Mouse (Mus musculus) naive thymus-derived CD4-positive, alpha-beta T cell, adult 2 months (primary cell): Measurements from ENCODE around the gene Xndc1.

ENCODE experiments used
- DNase-seq: peaks from one replicate; pipeline ENCODE4 v3.0.0-alpha.2; 2011; ENCODE audit warnings: low read depth

Xndc1 gene

DNA sequence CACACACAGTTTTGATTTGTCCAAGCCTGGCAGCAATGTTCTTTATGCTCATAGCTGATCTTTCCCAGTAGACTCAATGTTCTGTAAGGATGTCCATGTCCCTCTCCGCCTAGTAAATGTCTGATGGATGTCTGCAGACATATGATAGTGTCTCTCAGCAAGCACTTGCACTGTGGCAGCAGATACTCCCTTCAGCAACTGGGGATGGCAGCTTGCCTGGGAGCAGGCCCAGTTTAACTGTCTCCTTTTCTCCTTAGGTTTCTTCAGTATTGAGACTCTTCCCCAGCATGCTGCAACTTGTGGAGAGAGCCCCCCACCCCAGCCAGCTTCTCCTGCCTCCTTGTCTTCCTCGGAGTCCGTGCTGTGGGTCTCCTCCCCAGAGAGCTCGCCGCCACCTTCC, 16.5 kb downstream of the Xndc1 start:
- no peak for DNase-seq

DNA sequence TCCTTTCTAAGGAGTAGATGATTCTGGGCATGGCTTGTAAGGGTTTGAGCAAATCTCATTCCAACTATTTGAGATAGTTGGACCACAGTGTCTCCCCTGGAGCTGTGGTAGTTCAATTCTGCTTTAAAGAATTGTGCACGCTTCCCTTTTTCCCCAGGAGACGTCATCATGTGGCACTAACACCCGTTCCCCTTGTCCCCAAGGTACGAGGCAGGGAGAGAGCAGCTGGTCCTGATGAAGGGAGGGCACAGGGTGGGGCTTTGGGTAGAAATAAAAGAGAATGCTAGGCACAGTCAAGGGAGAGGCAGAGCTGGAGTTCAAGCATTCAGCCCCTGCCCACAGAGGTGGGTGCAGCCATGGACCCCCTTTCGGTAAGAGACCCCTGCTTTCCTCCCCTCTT, 17.5 kb downstream of the Xndc1 start, which contains the start of gene Trpc2:
TSS of gene Trpc2 (plus strand) at position 301 of the 400 bp plus-strand sequence.
- DNase-seq: no peak

DNA sequence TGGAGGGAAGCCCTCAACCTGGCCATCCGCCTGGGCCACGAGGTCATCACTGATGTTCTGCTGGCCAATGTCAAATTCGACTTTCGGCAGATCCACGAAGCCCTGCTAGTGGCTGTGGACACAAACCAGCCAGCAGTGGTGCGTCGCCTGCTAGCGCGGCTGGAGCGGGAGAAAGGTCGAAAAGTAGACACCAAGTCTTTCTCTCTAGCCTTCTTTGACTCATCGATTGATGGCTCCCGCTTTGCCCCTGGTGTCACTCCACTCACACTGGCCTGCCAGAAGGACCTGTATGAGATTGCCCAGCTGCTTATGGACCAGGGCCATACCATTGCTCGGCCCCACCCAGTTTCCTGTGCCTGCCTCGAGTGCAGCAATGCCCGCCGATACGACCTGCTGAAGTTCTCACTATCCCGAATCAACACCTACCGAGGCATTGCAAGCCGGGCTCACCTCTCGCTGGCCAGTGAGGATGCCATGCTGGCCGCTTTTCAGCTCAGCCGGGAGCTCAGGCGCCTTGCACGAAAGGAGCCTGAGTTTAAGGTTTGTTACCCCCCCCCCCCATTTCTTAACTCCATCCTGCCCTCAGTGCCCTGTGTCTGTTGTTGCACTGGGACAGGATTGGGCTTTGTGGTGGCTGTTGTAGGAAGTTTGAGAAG, 18.9 kb downstream of the Xndc1 start:
- no peak for DNase-seq

DNA sequence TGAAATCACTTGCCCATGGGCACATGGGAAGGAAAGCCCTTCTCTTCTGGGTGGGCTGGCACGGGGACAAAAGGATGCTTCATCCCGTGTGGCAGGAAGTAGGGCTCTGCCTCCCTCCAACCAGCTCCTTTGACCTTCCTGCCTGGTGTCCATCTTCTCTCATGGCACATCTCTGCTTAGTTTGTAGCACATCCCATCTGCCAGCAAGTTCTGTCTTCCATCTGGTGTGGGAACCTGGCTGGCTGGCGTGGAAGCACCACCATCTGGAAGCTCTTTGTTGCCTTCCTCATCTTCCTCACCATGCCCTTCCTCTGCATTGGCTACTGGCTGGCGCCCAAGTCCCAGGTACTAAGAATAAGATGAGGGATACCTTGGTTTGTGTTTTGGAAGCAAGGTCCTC, 22.0 kb downstream of the Xndc1 start:
- DNase-seq: no peak

DNA sequence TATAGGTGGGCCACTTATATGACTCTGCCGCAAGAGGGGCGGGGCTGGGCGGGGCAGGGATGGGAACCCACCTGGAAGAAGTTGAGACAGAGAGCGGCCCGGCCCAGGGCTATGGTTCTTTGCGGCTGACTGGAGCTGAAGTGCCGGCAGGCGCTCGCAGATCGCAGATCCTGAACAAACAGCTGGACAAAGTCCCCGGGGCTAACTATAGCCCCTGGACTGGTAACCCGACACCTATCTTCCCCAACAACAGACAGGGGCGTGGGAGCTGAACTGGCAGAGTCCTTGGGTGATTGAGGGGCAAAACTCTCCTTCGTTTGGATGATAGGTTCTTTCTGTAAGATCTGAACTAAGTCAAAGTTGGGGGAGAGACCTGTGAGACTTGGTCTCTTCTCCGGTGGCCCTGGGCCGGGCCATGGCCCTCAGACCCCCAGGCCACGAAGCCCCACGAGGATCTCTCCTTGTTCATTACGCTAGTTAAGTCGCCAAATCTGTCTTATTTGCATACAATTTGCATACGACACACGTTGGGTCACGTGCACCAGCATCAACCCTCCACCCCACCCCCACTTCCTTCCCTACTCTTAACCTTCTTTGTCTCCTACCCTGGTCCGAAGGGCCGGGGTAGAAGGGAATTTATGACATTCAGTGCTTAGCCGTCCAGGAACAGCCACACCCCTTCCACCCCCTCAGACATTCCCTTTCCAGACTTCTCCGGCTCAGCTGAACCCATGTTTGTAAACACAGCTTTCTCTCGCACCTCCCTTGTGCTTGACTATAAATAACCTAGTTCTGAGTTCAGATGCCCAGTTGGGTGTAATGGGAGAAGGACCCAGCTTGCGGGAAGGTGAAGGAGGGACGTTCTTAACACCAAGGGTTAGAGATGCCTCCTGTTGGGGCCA, 34.7 kb downstream of the Xndc1 start:
- peak; percentile 78 for DNase-seq

DNA sequence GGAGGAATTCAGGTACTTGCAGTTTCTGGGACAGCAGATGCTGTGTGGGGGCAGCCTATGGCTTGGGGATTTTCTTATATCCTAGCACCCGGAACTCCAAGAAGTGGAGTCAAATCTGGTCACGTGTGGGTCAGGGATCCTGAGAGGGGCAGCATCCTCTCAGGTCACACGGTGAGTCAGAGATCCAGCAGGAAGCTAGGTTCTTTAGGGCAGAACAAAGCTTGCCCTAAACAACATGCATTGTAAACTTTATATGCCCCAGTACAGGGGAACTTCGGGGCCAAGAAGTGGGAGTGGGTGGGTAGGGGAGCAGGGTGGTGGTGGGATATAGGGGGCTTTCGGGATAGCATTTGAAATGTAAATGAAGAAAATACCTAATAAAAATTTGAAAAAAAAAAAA, 35.6 kb downstream of the Xndc1 start:
- no peak for DNase-seq

DNA sequence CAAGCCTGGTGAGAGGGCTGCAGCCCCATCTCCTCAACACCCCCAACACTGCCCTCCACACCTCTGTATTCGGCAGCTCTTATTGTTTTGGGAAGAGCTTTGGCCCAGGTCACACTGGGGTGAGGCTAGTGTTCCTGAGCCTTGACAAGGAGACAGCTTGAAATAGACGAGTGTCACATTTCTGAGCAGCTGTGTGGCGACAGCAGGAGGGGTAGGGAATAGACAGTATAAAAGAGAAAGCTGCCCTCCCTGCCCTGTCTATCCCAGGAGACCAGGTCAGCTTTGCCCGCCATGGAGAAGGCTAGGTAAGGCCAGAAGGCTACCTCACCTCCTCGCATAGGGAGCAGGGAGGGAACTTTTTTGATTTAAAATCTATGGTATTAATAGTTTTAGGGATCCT, 36.2 kb downstream of the Xndc1 start, which contains the start of gene Art1:
TSS of gene Art1 (plus strand) at position 257 of the 400 bp plus-strand sequence.
- DNase-seq: no peak

DNA sequence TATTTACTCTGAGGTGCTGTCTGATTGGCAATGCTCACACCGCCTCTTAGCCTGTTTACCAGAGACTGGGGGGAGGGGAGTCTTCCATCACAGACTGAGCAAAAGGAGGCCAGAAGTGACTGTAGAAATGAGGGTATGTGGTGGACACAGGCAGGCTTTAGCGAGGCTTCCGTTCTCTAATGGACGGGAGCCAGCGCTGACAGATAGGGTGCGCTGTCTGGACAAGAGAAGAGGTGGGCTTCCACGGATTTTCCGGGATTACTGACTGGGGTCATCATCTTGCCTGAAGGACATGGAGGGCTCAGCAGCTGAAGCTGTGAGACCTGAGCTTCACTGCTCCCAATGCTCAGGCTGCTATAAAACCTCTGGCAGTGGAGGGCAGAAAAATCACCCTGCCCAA, 36.9 kb downstream of the Xndc1 start:
- no peak for DNase-seq

DNA sequence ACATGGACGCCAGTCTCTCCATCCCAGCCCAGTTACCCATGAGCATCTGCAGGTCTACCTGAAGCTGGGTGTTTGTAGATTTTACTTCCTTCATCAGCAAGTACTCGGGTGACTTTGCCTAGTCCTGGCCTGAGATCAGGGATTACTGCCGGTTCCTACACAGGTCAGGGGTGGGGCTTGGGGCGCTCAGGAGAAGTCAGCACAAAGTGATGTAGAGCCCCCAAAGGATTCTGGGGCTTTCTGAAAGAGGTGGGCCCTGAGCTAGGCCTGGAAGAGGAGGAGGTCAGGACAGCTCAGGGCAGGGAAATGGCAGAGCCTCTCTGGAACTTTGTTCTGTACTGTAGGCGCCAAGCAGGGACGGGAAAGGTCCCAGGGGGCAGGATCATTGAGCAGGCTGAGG, 37.4 kb downstream of the Xndc1 start:
- DNase-seq: no peak

DNA sequence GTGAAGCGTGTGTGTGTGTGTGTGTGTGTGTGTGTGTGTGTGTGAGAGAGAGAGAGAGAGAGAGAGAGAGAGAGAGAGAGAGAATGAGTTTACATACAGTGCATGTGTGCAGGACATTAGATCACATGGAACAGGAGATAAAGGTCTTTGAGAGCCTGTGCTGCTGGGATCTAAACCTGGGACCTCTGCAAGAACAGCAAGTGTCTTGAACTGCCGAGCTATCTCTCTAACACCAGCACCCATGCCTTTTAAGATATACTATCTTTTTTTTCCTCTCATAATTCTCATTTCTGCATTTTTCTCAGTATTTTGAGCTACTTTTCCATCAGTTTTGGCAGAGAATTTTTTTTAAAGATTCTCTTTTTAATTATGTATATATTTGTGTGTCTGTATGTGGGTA, 38.2 kb downstream of the Xndc1 start:
- no peak for DNase-seq

DNA sequence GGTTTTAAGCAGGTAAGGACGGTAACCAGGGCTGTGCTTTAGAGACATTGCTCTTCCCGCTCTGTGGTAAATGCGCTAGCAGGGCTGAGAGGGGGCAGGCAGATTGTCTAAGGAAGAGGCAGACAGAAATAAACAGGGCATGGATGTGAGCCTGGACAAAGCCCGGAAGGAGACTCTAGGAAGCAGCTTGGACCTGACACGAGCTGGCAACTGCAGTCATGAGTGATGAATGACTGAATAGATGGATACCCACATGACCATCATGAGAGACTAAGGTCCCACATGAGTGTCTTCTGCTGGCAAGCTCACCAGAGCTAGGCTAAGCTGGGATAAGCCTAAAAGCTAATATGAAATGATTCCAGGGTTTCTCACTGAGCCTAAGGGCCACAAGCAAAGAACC, 38.8 kb downstream of the Xndc1 start:
- no peak for DNase-seq

DNA sequence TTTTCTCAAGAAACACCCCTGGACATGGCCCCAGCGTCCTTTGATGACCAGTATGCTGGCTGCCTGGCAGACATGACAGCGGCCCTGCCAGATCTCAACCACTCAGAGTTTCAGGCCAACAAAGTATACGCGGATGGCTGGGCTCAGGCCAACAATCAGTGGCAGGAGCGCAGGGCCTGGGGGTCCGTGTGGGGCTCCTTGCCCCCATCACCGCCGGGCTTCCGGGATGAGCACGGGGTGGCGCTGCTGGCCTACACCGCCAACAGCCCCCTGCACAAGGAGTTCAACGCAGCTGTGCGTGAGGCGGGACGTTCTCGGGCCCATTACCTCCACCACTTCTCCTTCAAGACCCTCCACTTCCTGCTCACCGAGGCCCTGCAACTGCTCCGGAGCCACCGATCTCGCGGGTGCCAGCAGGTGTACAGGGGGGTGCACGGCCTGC, 41.4 kb downstream of the Xndc1 start:
- DNase-seq: peak; percentile 26

DNA sequence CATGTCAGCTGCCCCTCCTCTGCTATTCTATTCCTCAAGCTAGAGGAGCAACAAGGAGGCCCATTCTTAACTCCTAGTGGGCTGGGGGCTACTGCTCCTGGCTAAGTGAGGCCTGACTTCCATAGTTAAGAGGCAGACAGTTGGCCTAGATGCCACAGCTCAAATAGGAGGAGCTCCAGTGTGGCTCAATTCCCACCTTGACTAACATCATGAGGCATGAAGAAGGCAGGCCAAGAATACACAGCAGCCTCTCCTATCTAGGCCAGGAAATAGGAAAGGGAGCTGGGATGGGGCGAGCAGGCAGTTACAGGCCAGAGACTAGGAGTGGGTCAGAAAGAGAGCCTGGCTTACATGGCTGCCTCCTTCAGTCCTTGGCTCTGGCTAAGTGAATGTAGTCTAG, 42.9 kb downstream of the Xndc1 start:
- DNase-seq: no peak

DNA sequence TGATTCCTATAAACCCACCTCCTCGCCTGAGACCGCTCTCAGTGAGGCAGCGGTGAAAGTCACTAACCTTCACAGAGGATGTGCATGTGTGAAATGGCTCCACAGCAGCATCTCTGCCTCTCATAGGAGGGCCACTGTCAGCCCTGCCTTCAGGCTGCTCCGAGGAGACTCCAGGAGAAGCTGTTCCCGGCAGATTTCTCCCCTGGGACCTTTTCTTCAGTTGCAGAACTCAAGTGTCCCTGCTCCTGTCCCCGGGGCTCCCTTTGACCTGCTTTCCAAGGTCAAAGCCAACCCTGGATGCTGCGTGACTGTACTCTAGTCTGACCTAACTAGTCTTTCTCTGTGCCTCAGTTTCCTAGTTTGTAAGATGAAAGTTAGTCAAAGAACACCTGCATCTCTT, 43.9 kb downstream of the Xndc1 start, which contains the start of gene Art5:
TSS of gene Art5 (minus strand) at position 319 of the 400 bp plus-strand sequence.
- no peak for DNase-seq

DNA sequence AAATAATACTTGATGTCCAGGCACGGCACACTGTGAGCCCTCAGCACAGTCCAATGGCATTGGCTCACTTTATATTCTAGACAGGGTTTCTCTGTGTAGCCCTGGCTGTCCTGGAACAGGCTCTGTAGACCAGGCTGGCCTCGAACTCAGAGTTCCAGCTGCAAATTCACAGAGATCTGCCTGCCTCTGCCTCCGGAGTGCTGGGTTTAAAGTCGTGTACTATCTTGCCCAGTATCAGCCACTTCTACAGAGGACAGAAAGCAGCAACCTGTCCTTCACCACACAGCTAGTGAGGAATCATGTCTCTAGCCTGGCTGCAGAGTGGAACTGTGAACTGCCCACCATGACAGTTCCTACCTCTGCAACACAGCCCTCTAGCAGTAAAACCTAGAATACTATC, 44.4 kb downstream of the Xndc1 start:
- no peak for DNase-seq

DNA sequence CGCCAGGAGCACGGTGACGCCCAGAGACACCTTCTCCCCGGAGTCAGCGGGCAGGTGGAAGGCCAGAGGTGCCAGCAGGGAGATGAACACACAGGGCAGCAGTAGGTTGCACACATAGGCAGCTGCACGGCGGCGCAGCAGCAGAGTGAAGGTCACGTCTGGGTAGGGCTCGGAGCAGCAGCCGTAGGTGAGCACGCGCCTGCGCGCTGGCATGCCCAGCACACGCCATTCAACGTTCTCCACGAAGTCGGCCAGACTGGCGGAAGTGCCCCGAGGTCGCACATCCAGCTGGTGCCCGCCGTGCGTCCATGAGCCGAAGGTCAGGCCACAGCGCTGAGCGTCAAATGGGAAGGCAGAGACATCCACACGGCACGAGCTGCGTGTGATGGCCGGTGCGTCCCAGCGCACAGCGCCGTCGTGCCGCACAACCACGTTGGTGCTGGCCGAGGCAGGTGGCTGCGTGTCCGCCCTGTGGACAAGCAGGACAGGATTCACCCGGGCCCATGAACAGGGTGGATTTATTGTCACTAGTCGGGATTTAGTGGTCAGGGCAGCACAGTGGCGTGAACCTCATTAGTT, 47.9 kb downstream of the Xndc1 start:
- DNase-seq: no peak

DNA sequence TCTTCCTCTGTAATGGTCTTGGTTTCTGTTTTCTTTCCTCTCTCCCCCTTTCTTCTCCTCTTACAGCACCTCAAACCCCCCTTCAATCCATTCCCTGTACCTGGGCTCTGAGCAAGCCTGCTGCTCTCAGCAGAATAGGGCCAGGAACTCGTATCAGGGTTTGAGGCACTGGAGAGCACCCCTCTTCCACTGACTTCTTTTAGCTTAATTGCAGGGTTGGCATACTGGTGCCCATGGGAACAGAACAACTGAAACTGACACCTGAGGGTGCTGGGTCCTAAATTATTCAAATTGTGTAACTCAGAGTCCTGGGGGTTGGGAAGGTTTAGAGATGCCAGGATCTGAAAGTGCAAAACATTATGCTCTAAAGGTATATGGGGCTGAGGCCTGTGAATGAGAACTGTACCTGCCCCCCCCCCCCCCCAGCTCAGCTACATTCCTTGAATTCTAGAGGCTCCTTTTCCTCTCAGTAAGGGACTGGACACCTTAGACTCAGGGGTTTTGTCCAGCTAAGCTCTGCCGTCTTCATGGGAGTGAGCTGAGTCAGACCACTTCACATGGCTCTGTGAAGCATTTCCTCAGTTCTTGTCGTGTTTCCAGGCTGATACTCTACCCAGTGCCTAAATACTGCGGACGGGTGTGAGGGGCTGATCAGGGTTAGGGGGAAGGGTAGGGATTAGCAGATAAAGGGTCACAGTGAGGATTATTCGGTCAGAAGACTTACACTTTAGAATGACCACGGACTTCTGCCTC, 51.4 kb downstream of the Xndc1 start, which contains the start of gene Chrna10:
TSS of gene Chrna10 (minus strand) at position 250 of the 753 bp plus-strand sequence.
- no peak for DNase-seq

DNA sequence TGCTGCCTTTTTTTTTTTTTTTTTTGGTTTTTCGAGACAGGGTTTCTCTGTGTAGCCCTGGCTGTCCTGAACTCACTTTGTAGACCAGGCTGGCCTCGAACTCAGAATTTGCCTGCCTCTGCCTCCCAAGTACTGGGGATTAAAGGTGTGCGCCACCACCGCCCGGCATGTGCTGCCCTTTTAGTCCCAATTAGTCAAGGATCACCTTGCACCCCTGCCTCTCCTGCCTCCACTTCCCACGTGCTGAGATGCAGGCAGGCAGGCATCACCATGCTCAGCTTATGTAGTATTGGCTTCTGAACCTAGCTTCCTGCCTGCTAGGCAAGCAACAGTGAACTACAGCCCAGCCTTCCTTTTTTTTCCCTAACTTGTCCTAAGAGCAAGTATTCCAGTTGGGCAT, 52.1 kb downstream of the Xndc1 start:
- no peak for DNase-seq

DNA sequence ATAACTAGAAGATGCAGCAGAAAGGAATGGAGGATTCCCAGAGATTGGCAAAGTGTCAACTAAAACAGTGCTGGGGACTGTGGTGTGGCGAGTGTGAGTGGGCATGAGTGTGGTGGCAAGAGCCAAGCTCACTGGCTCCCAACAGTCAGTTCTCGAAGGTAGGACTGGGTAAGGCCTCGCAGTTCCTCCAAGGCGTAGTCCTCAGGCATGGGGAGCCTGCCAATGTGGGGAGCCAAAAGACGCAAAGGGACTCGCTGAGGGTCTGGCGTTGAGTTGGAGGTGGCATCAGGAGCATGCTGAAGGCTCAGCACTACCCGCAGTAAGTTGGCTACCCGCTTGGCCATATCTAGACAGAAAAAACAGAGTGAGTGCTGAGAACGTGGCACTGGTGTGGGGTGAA, 55.0 kb downstream of the Xndc1 start:
- no peak for DNase-seq

DNA sequence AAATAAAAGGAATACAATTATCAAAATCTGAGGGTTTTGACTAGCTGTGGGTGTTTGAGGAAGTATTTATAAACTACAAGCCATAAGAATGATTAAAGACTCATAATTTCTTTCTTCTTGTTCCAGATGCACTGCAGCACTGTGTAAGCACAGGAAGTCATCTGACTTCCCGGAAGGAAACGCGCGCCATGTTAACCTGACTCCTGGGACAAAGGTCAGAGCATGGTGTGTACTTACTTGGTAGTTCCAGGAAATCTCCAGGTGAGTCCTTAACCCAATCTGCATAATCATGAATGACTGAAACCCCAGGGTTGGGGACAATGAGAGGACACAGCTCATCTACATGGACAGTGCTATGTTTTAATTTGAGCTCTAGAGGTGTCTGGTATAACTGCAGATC, 67.1 kb downstream of the Xndc1 start:
- no peak for DNase-seq
